In the genomic region with DNA sequence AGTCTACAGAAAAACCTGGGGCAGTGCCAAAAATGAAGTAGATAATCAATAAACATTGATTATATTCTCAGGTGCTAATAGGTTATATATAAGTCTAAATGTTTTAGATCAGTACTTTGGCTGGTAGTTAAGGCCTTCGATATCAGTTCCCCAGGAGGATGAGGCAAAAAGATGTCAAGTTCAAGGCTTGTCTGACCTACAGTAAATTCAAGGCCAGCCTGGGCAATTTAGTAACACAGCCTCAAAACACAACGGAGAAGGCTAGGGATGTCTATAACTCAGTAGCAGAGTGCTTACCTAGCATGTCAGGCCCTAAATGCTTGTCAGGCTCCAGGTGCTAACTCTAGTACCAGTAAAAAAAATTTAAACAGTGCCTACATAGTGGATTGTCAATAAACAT, we compare ENCODE assay signal across 12 mouse cellular contexts.
"Had no signal": no experiment of that assay in that cellular context is flagged by ENCODE, and none has a peak within 500 bp of the region (broad histone marks: within the 10 kb centered on the region; RNA-seq: fewer than 3 reads in every experiment).

No protein-coding gene starts in this region.

- DNase-seq: retina, postnatal 1 day; right cerebral cortex, adult 18-20 months; right cerebral cortex, postnatal 14 days; right cerebral cortex, postnatal 25 days; right cerebral cortex, postnatal 4 days; spleen, adult 18-20 months; thymus, adult 18-20 months; thymus, adult 2 months; thymus, postnatal 14 days; thymus, postnatal 25 days; thymus, postnatal 36 days; thymus, postnatal 4 days had no signal
